Mouse (Mus musculus): Measurements from ENCODE around the gene Adgrg7.

The Adgrg7 gene

GRCm38 (mm10) chr16:56710071-56710470 lies 85.6 kb downstream of the Adgrg7 start:
- DNase-seq (ENCODE audit: low spot score): no peak

- DNase-seq (ENCODE audit: low spot score): no peak
Observed at GRCm38 (mm10) chr16:56705731-56706130, 89.9 kb downstream of the Adgrg7 start.

GRCm38 (mm10) chr16:56700898-56701297 lies 94.8 kb downstream of the Adgrg7 start:
- DNase-seq (ENCODE audit: low spot score): no peak

GRCm38 (mm10) chr16:56696448-56696847 lies 99.2 kb downstream of the Adgrg7 start:
- no peak for DNase-seq (ENCODE audit: low spot score)

GRCm38 (mm10) chr16:56690715-56691114 lies 104.9 kb downstream of the Adgrg7 start:
- no peak for DNase-seq (ENCODE audit: low spot score)

- no peak for DNase-seq (ENCODE audit: low spot score)
Observed at GRCm38 (mm10) chr16:56686747-56687146, 108.9 kb downstream of the Adgrg7 start.

- no peak for DNase-seq (ENCODE audit: low spot score)
Observed at GRCm38 (mm10) chr16:56681010-56681645, 114.5 kb downstream of the Adgrg7 start.

- no peak for DNase-seq (ENCODE audit: low spot score)
Observed at GRCm38 (mm10) chr16:56677146-56677545, 118.5 kb downstream of the Adgrg7 start.

Measured in ovary, postnatal 36 days (tissue).